In the genomic region with DNA sequence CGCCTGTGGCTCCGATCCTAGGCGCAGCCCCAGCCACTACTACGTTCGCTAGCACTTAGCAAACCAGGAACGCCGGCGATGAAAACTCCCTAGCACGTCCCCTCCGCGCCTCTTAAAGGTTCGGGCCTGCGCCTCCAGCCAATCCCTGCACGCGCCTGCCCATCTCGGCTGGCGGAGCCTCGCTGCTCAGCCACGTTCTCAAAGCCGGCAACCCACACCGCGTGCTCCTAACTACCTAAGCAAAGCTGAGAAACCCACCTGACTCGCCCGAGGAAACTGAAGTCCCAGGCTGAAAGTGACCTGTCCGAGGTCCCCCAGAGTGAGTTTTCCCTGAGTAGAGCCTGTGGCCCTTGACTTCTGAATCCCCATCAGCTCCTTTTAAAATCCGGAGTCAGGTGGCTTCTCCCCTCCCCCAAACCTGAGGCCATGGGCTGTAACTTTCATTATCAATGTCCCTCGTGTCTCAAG, we compare ENCODE assay signal across 1 mouse cellular context.
TF ChIP-seq lines count a peak whose summit lies in the region.

Gene Mfsd2a, minus strand, starts transcription at position 89 of the 468 bp plus-strand sequence.

TF ChIP-seq in CH12.LX, 34 proteins besides CTCF, POLR2A, EP300 and RAD21 (continued from another document):
- TF ChIP-seq TCF12 (IDR thresholded peaks at IDR 0.05; ENCODE audit: low read depth, low read length), result peak; percentile 91
- peak; percentile 98 for TF ChIP-seq ZMIZ1 (IDR thresholded peaks at IDR 0.05; ENCODE audit: low read depth, low read length)
- TF ChIP-seq ZKSCAN1 (IDR thresholded peaks at IDR 0.05; ENCODE audit: borderline replicate concordance, low read depth, low read length), result no peak
- 0 out of 2 replicates have a peak, but pooled peaks have one; percentile 24 for TF ChIP-seq MAFK (IDR thresholded peaks at IDR 0.05; ENCODE audit: insufficient replicate concordance, low read length)
- peak; percentile 86 for TF ChIP-seq CHD2 (IDR thresholded peaks at IDR 0.05; ENCODE audit: low read length)
